Mouse (Mus musculus) erythroblast, embryonic 14.5 days (primary cell): ENCODE measurements around the gene Shd. TPM values are rescaled to one million over a fixed set of nuclear protein-coding genes. Genes with fewer than 3 reads are reported as not detected.
A peak's percentile ranks its signal among the peaks of the same experiment; 100 is the strongest.

Experiments used
- H3K27me3 ChIP-seq: 2 replicates; pipeline ENCODE4 v1.6.1; 2012; ENCODE audit warnings: inconsistent platforms; ENCODE audit not compliant: control insufficient read depth
- H3K36me3 ChIP-seq: 2 replicates; pipeline ENCODE4 v1.6.1; 2012; ENCODE audit warnings: mild to moderate bottlenecking, inconsistent platforms; ENCODE audit not compliant: control insufficient read depth
- H3K4me1 ChIP-seq: 2 replicates; pipeline ENCODE4 v1.6.1; 2012; ENCODE audit warnings: inconsistent platforms; ENCODE audit not compliant: control insufficient read depth
- H3K4me3 ChIP-seq: replicated peaks from 2 replicates; pipeline ENCODE3; 2012; ENCODE audit warnings: moderate library complexity, mild to moderate bottlenecking, inconsistent platforms
- H3K9me3 ChIP-seq: 2 replicates; pipeline ENCODE4 v1.6.1; 2012; ENCODE audit warnings: low read length, inconsistent platforms, mixed read lengths; ENCODE audit not compliant: control insufficient read depth
- GATA1 ChIP-seq: IDR thresholded peaks from 2 replicates; pipeline ENCODE4 v1.6.1; 2012; ENCODE audit warnings: low read length, inconsistent platforms, mixed read lengths
- TAL1 ChIP-seq: IDR thresholded peaks from 3 replicates; pipeline ENCODE4 v1.6.1; 2012; ENCODE audit warnings: low read length, inconsistent platforms, mixed read lengths
- polyA plus RNA-seq: library from polyadenylated mRNA; stranded (reverse); fragments of >175 nt; gene quantifications from 2 replicates; pipeline ENCODE4 v1.2.3, GENCODE M21; 2012

Gene Shd
- polyA plus RNA-seq, 1 experiment = not detected

- TF ChIP-seq GATA1 (no peak), TAL1 (no peak)
- peaks cover 3% of the 10 kb centered on the region for H3K27me3 ChIP-seq
- peaks cover 37% of the 10 kb centered on the region for H3K4me1 ChIP-seq
- H3K4me3 ChIP-seq = peak overlapping the region; percentile 87
- peaks cover 19% of the 10 kb centered on the region for H3K36me3 ChIP-seq
- no peaks in the 10 kb centered on the region for H3K9me3 ChIP-seq
Measured at GRCm38 (mm10) chr17:56010255-56010654, 40.0 kb downstream of the Shd start.

GRCm38 (mm10) chr17:56010681-56011080 is 40.4 kb downstream of the Shd start:
- Histone ChIP-seq H3K36me3 (peaks cover 23% of the 10 kb centered on the region), H3K27me3 (no peaks in the 10 kb centered on the region), H3K4me1 (peaks cover 37% of the 10 kb centered on the region), H3K9me3 (no peaks in the 10 kb centered on the region), H3K4me3 (no peak overlapping the region)
- TF ChIP-seq GATA1 (no peak), TAL1 (no peak)

- peaks cover 31% of the 10 kb centered on the region for H3K36me3 ChIP-seq
- H3K4me1 ChIP-seq = peaks cover 37% of the 10 kb centered on the region
Measured at GRCm38 (mm10) chr17:56011441-56011840, 41.2 kb downstream of the Shd start.

GRCm38 (mm10) chr17:56015293-56015692 is 45.0 kb downstream of the Shd start:
- peaks cover 7% of the 10 kb centered on the region for H3K4me1 ChIP-seq
- no peak overlapping the region for H3K4me3 ChIP-seq
- no peaks in the 10 kb centered on the region for H3K27me3 ChIP-seq
- H3K36me3 ChIP-seq = peaks cover 70% of the 10 kb centered on the region
- TF ChIP-seq TAL1 = no peak
- TF ChIP-seq GATA1 = no peak
- no peaks in the 10 kb centered on the region for H3K9me3 ChIP-seq

More at GRCm38 (mm10) chr17:56011441-56011840, 41.2 kb downstream of the Shd start:
- H3K4me3 ChIP-seq = no peak overlapping the region
- no peaks in the 10 kb centered on the region for H3K27me3 ChIP-seq
- no peaks in the 10 kb centered on the region for H3K9me3 ChIP-seq
- TF ChIP-seq GATA1 (no peak), TAL1 (no peak)

GRCm38 (mm10) chr17:56016382-56016781 is 46.1 kb downstream of the Shd start:
- Histone ChIP-seq H3K9me3 (no peaks in the 10 kb centered on the region), H3K27me3 (no peaks in the 10 kb centered on the region), H3K36me3 (peaks cover 78% of the 10 kb centered on the region), H3K4me3 (no peak overlapping the region), H3K4me1 (no peaks in the 10 kb centered on the region; the same call in 1 of the 2 replicates)
- no peak for TF ChIP-seq TAL1

GRCm38 (mm10) chr17:56016793-56017785 is 46.8 kb downstream of the Shd start:
- peaks cover 79% of the 10 kb centered on the region for H3K36me3 ChIP-seq
- H3K4me3 ChIP-seq = no peak overlapping the region
- no peak for TF ChIP-seq GATA1
- no peak for TF ChIP-seq TAL1
- H3K4me1 ChIP-seq = peaks cover 3% of the 10 kb centered on the region; the same call in 1 of the 2 replicates
- no peaks in the 10 kb centered on the region for H3K9me3 ChIP-seq
- H3K27me3 ChIP-seq = no peaks in the 10 kb centered on the region

- H3K9me3 ChIP-seq = no peaks in the 10 kb centered on the region
- TF ChIP-seq GATA1 (no peak), TAL1 (no peak)
- H3K27me3 ChIP-seq = no peaks in the 10 kb centered on the region
- H3K4me3 ChIP-seq = no peak overlapping the region
- peaks cover 84% of the 10 kb centered on the region for H3K36me3 ChIP-seq
- peaks cover 3% of the 10 kb centered on the region; the same call in 1 of the 2 replicates for H3K4me1 ChIP-seq
Measured at GRCm38 (mm10) chr17:56017848-56018247, 47.6 kb downstream of the Shd start.

- no peak for TF ChIP-seq GATA1
- no peak for TF ChIP-seq TAL1
- Histone ChIP-seq H3K4me1 (peaks cover 4% of the 10 kb centered on the region; the same call in 1 of the 2 replicates), H3K36me3 (peaks cover 88% of the 10 kb centered on the region)
Measured at GRCm38 (mm10) chr17:56018347-56019131, 48.3 kb downstream of the Shd start.

More at GRCm38 (mm10) chr17:56018347-56019131, 48.3 kb downstream of the Shd start:
- no peaks in the 10 kb centered on the region for H3K9me3 ChIP-seq
- H3K4me3 ChIP-seq = no peak overlapping the region
- H3K27me3 ChIP-seq = no peaks in the 10 kb centered on the region
